Mouse (Mus musculus) brain, embryonic 14.5 days (tissue): ENCODE data around the gene Btg2. TPM values are rescaled to one million over a fixed set of nuclear protein-coding genes. Genes with fewer than 3 reads are reported as not detected.

Source experiments
- DNase-seq: peaks from one replicate; pipeline ENCODE4 v3.0.0-alpha.2; 2011; ENCODE audit warnings: low read depth
- CTCF ChIP-seq: fragments of 200-500 bp; IDR thresholded peaks from 2 replicates; pipeline ENCODE4 v1.5.1; 2012; ENCODE audit warnings: inconsistent platforms, mild to moderate bottlenecking, moderate library complexity, borderline replicate concordance; ENCODE audit not compliant: insufficient read depth, insufficient read length; ENCODE audit errors: extremely low read depth
- POLR2A ChIP-seq: fragments of 200-500 bp; IDR thresholded peaks from 2 replicates; pipeline ENCODE4 v1.6.1; 2012; ENCODE audit warnings: mild to moderate bottlenecking, inconsistent platforms, borderline replicate concordance; ENCODE audit not compliant: poor library complexity, insufficient read depth, insufficient read length, severe bottlenecking; ENCODE audit errors: extremely low read depth
- polyA plus RNA-seq: library from polyadenylated mRNA; depleted of rRNA; stranded (reverse); fragments of >200 nt; gene quantifications from 2 replicates; pipeline ENCODE4 v1.2.3, GENCODE M21; 2012

Btg2 gene
- polyA plus RNA-seq, 1 experiment = 31.8 TPM

DNA sequence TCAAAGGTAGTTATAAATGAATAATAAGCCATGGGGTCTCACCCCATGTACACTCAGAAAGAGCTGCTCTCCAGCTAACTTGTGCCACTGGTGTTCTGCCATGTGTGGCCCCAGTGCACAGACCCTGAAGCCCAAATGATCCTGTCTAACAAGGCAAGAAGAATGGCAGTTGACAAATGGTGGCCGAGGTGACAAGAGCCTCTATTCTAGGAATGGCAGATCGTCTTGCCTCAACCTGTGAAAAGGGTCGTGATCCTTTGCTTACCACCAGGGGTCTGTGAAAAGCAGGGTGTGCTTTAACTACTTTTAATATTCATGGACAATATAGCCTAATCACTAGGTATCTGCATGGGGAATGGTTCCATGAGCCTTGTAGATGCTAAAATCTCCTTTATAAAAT, 4.7 kb downstream of the Btg2 start:
- TF ChIP-seq CTCF (no peak), POLR2A (0 out of 2 replicates have a peak, but pooled peaks have one; percentile 3)
- DNase-seq = no peak

GRCm38 (mm10) chr1:134073658-134074057, 5.3 kb downstream of the Btg2 start:
- no peak for DNase-seq
- TF ChIP-seq CTCF = no peak
- TF ChIP-seq POLR2A = no peak

- TF ChIP-seq CTCF (no peak), POLR2A (no peak)
Measured at GRCm38 (mm10) chr1:134073061-134073564, 5.8 kb downstream of the Btg2 start.

DNA sequence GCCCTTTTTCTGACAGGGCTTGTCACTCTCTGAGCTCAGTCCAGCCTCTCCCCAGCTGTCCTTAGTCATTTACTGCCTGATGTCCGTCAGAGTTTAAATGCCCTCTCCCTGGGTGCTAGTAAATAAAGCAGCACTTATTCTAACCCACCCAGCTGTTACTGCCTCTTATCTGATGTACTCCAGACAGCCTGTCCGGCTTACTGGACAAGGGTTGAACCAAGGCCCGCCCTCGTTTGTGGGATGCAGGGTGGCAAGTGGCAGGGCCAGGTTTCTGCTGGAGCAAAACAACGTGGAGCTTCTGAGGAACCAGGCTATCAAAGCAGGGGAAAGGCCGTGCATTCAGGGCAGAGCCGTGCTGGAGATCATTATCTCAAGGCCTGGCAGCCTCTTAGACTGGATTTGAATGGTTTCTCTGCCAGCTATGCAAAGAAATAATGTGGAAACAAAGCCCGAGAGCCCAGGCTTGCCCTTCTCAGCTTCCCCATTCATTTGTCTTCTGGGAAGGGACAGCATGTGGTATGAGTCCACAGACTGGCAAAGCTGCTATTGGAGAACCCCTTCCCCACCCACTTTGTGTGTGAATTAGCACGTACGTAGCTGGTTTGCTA, 7.4 kb downstream of the Btg2 start:
- TF ChIP-seq CTCF = no peak
- no peak for TF ChIP-seq POLR2A
- DNase-seq = peak; percentile 89

More at GRCm38 (mm10) chr1:134073061-134073564, 5.8 kb downstream of the Btg2 start:
- DNase-seq = no peak

GRCm38 (mm10) chr1:134070099-134070669, 8.7 kb downstream of the Btg2 start:
- no peak for TF ChIP-seq POLR2A
- no peak for TF ChIP-seq CTCF
- DNase-seq = no peak

DNA sequence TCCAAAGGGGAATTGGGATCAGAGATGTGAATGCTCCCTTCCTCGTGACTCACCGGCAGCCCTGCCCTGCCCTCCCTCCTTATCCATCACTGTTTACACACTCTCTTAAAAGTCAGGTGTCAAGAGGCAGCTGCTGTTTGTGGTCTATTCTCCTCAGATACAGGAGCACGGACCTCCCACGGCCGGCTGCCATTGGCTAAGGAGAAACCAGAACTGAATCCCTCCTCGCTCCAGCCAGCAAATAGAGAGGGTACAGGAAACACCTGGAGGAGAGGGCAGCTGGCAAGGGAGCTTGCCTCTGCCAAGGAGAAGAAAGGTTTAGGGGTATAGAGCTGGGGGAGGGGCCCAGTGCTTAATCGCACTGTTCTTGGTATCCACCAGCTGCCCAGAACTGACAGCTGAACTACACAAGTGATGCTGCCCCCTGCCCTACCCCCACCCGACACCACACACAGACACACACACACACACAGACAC, 11.7 kb downstream of the Btg2 start:
- no peak for TF ChIP-seq CTCF
- no peak for TF ChIP-seq POLR2A
- DNase-seq = peak; percentile 88

GRCm38 (mm10) chr1:134066554-134066953, 12.4 kb downstream of the Btg2 start:
- TF ChIP-seq CTCF (no peak), POLR2A (no peak)
- DNase-seq = no peak

- TF ChIP-seq CTCF (no peak), POLR2A (no peak)
- no peak for DNase-seq
Measured at GRCm38 (mm10) chr1:134065241-134065809, 13.6 kb downstream of the Btg2 start.

- TF ChIP-seq CTCF (no peak), POLR2A (no peak)
- DNase-seq = no peak
Measured at GRCm38 (mm10) chr1:134064296-134064831, 14.6 kb downstream of the Btg2 start.

DNA sequence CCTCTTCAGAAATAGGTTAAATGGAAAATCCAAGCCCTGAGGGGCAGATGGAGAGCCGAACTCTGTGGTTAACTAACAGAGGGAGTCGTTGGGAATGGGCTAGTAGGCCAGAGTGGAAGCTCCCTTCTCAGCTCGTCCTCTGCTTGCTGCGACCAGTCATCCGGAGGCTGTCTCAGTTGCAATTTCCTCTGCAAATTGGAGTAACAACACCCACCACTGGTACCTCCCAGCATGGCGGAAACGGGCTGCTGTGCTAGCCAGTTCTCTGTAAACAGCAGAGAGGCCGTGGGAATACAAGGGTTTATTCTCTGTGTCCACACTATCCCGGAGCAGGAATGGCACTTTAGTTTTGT, 15.2 kb downstream of the Btg2 start:
- TF ChIP-seq POLR2A (no peak), CTCF (no peak)

GRCm38 (mm10) chr1:134063086-134063772, 15.7 kb downstream of the Btg2 start:
- DNase-seq = peak; percentile 98
- TF ChIP-seq CTCF = no peak
- TF ChIP-seq POLR2A = no peak

More for the DNA sequence above, 15.2 kb downstream of the Btg2 start:
- no peak for DNase-seq
